Mouse (Mus musculus) embryonic facial prominence, embryonic 13.5 days (tissue): ENCODE results near the gene Ascl2. TPM values are rescaled to one million over a fixed set of nuclear protein-coding genes. Genes with fewer than 3 reads are reported as not detected.

Source experiments
- ATAC-seq: fragments of 200-750 bp; cut with Nextera tagmentation; 2 replicates; pipeline ENCODE4 v1.8.0; 2017; ENCODE audit warnings: low read depth; ENCODE audit not compliant: insufficient number of reproducible peaks, insufficient read depth, low FRiP score, low TSS enrichment
- H3K27ac ChIP-seq: fragments of 300-500 bp; sonication (generic); 2 replicates; pipeline ENCODE4 v1.5.1; 2015; ENCODE audit warnings: moderate library complexity, mild to moderate bottlenecking, inconsistent platforms
- H3K27me3 ChIP-seq: fragments of 300-500 bp; sonication (generic); 2 replicates; pipeline ENCODE4 v1.6.1; 2015; ENCODE audit warnings: mild to moderate bottlenecking, inconsistent platforms
- H3K36me3 ChIP-seq: fragments of 300-500 bp; sonication (generic); 2 replicates; pipeline ENCODE4 v1.6.1; 2015; ENCODE audit warnings: mild to moderate bottlenecking, inconsistent platforms
- H3K4me1 ChIP-seq: fragments of 300-500 bp; sonication (generic); 2 replicates; pipeline ENCODE4 v1.6.1; 2015; ENCODE audit warnings: inconsistent platforms
- H3K4me2 ChIP-seq: fragments of 300-500 bp; sonication (generic); 2 replicates; pipeline ENCODE4 v1.6.1; 2015; ENCODE audit warnings: moderate library complexity, mild to moderate bottlenecking, inconsistent platforms
- H3K4me3 ChIP-seq: fragments of 300-500 bp; sonication (generic); 2 replicates; pipeline ENCODE4 v1.5.1; 2015; ENCODE audit warnings: mild to moderate bottlenecking, inconsistent platforms
- H3K9ac ChIP-seq: fragments of 300-500 bp; sonication (generic); 2 replicates; pipeline ENCODE4 v1.6.1; 2015; ENCODE audit warnings: mild to moderate bottlenecking, inconsistent platforms
- H3K9me3 ChIP-seq: fragments of 300-500 bp; sonication (generic); 2 replicates; pipeline ENCODE4 v1.6.1; 2016; ENCODE audit warnings: inconsistent platforms
- WGBS: fragments of 180-500 bp; shearing (Covaris S2); methylation state at CpG from one replicate; pipeline ENCODE4 v1.1.7; 2015; ENCODE audit warnings: mixed read lengths; 5-methylcytosine and 5-hydroxymethylcytosine counted together
- polyA plus RNA-seq: library from polyadenylated mRNA; unstranded; fragments of >200 nt; fragmentation: Nextera tagmentation; extraction: Ambion mirVana; gene quantifications from 2 replicates; pipeline ENCODE4 v1.2.1, GENCODE M21; 2015

The Ascl2 gene
- polyA plus RNA-seq, 1 experiment from 2014 or later: 1.3 TPM

DNA sequence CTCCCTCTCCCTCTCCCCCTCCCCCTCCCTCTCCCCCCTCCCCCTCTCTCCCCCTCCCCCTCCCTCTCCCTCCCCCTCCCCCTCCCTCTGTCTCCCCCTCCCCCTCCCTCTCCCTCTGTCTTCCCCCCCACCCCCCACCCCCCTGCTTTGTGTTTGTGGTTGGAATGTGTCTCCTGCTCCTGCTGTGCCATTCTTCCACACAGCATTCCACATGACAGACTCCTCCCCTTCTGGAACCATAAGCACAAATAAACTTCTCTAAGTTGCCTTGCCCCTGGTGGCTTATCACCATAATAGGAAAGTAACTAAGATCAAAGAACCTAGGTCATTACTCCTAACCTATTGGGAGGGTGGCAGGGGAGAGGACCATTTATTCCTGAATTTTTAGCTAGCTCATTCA, 31.4 kb downstream of the Ascl2 start:
- no peaks in the 10 kb centered on the region for H3K9me3 ChIP-seq
- H3K9ac ChIP-seq: no peak overlapping the region
- H3K4me3 ChIP-seq: no peak overlapping the region
- no peak for ATAC-seq
- H3K36me3 ChIP-seq: no peaks in the 10 kb centered on the region
- no peaks in the 10 kb centered on the region for H3K4me1 ChIP-seq
- no peaks in the 10 kb centered on the region for H3K27me3 ChIP-seq
- H3K4me2 ChIP-seq: no peak overlapping the region
- H3K27ac ChIP-seq: no peak overlapping the region

GRCm38 (mm10) chr7:142935708-142936107, 33.4 kb downstream of the Ascl2 start:
- no peaks in the 10 kb centered on the region for H3K36me3 ChIP-seq
- H3K4me3 ChIP-seq: no peak overlapping the region
- H3K4me1 ChIP-seq: no peaks in the 10 kb centered on the region
- no peaks in the 10 kb centered on the region for H3K27me3 ChIP-seq
- no peak overlapping the region for H3K27ac ChIP-seq
- no peaks in the 10 kb centered on the region for H3K9me3 ChIP-seq
- H3K4me2 ChIP-seq: no peak overlapping the region
- no peak for ATAC-seq
- 78% methylated on average over 14 of the region's 14 CpGs for WGBS
- H3K9ac ChIP-seq: no peak overlapping the region

DNA sequence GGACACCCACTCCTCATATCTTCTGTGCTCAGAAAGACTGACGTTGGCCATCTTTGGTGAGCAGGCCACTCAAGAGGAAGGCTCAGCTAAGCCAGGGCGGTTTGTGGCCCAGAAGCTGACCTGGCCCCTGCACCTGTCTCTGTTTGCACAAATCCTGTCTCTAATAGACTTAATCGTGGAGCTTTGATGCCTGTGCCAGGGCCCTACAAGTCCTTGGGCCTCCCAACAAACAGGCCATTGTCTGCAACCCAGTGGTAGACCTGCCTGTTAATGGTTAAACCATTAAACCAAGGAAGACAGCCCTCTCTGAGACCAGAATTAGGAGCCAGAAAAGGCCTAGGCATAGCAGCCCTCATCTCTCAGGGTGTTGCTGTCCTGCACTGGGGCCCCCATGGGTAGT, 36.6 kb downstream of the Ascl2 start:
- Histone ChIP-seq H3K4me1 (no peaks in the 10 kb centered on the region), H3K27me3 (no peaks in the 10 kb centered on the region), H3K9me3 (no peaks in the 10 kb centered on the region), H3K27ac (no peak overlapping the region), H3K9ac (no peak overlapping the region), H3K36me3 (no peaks in the 10 kb centered on the region), H3K4me3 (no peak overlapping the region), H3K4me2 (no peak overlapping the region)
- ATAC-seq: no peak
- 61% methylated on average over 3 of the region's 3 CpGs for WGBS

GRCm38 (mm10) chr7:142931028-142931427, 38.0 kb downstream of the Ascl2 start, which contains the start of gene Th:
TSS of gene Th (minus strand) at chr7:142931128.
- Histone ChIP-seq H3K27ac (no peak within 1 kb of the TSS), H3K4me3 (no peak within 1 kb of the TSS), H3K9ac (no peak within 1 kb of the TSS), H3K9me3 (no peaks in the 10 kb centered on the region), H3K4me1 (no peaks in the 10 kb centered on the region), H3K36me3 (no peaks in the 10 kb centered on the region), H3K27me3 (no peaks in the 10 kb centered on the region), H3K4me2 (no peak within 1 kb of the TSS)
- ATAC-seq: no peak
- 74% methylated on average over 3 of the region's 3 CpGs for WGBS

- no peak overlapping the region for H3K27ac ChIP-seq
- no peak for ATAC-seq
- no peaks in the 10 kb centered on the region for H3K4me1 ChIP-seq
- 74% methylated on average over 2 of the region's 2 CpGs for WGBS
- no peak overlapping the region for H3K4me3 ChIP-seq
- H3K36me3 ChIP-seq: no peaks in the 10 kb centered on the region
- no peak overlapping the region for H3K4me2 ChIP-seq
- H3K27me3 ChIP-seq: no peaks in the 10 kb centered on the region
- no peaks in the 10 kb centered on the region for H3K9me3 ChIP-seq
- no peak overlapping the region for H3K9ac ChIP-seq
These were observed 39.5 kb downstream of the Ascl2 start for GRCm38 (mm10) chr7:142929516-142929915.

- Histone ChIP-seq H3K36me3 (no peaks in the 10 kb centered on the region), H3K9ac (no peak overlapping the region), H3K4me1 (no peaks in the 10 kb centered on the region), H3K4me2 (no peak overlapping the region), H3K4me3 (no peak overlapping the region), H3K9me3 (no peaks in the 10 kb centered on the region), H3K27me3 (no peaks in the 10 kb centered on the region), H3K27ac (no peak overlapping the region)
- WGBS: 84% methylated on average over 8 of the region's 8 CpGs
- ATAC-seq: no peak
These were observed 41.8 kb downstream of the Ascl2 start for GRCm38 (mm10) chr7:142927293-142927692.

DNA sequence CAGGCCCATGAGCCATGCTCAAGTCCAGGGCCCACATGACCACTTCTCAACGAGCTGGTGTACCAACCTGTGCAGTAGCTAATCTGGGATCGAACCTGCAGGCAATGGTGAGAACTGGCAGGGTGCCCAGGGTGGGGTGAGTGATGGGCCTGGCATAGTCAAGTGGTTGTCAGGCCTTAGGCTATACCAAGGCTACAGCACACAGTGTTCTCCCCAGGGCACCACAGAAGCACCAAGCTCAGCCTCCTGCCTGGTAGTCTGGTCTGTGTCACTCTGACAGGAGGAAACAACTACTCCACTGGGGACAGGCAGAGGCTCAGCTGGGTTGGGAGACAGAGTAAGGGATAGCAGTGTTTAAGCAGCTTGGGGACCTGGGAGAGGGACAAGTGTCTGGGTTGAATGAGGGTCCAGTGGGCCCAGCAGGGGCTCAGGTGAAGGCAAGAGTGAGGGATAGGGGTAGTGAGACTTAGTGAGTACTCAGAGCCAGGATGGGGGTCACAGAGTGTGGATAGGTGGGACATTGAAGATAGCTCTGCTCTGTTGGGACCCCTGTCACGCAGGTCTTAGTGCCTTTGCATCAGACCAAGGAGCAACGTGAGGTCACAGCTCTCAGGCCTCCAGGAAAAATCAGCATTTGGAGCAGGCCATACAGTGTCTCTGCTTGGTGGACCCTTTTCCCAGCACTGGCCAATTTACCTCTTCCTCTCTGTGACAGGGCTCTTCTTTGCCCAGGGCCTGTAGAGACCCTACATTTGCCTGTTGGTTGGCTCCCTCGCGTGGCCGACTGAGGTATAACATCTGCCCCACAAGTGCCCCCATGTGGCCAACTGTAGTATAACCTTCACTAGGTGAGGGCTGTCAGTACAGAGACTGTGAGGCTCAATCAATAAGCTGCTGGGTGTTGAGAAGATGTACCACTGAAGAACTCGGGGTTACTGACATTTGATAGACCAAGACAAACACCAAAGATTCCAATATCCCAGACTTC, 50.1 kb downstream of the Ascl2 start:
- H3K9ac ChIP-seq: no peak overlapping the region
- ATAC-seq: peak; percentile 61; the same call in 1 of the 2 replicates

DNA sequence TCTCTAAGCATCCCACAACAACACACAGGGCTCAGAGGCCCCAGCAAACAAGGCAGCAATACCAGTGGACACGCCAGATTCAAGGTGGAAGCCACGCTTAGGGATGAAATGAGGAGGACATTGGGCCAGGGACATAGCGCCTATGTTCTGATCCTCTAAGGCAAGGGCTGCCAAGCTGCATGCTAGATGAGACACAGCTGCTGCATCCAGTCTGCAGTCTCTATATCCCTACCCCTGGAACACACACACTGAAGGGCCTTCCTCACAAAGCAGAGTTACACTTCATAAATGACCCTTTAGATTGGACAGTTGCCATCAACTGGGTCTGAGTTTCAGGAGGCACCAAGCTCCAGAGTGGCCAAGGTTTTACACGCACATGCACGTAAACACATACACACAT, 51.4 kb downstream of the Ascl2 start:
- H3K9me3 ChIP-seq: no peaks in the 10 kb centered on the region
- no peak overlapping the region for H3K4me2 ChIP-seq
- no peak for ATAC-seq
- H3K27ac ChIP-seq: no peak overlapping the region
- H3K4me3 ChIP-seq: no peak overlapping the region
- H3K4me1 ChIP-seq: no peaks in the 10 kb centered on the region
- WGBS: 78% methylated on average over 5 of the region's 5 CpGs
- no peaks in the 10 kb centered on the region for H3K36me3 ChIP-seq
- no peak overlapping the region for H3K9ac ChIP-seq
- no peaks in the 10 kb centered on the region for H3K27me3 ChIP-seq

More for the DNA sequence above, 50.1 kb downstream of the Ascl2 start:
- no peaks in the 10 kb centered on the region for H3K36me3 ChIP-seq
- no peaks in the 10 kb centered on the region for H3K27me3 ChIP-seq
- H3K4me1 ChIP-seq: no peaks in the 10 kb centered on the region
- no peaks in the 10 kb centered on the region for H3K9me3 ChIP-seq
- 29% methylated on average over 8 of the region's 8 CpGs for WGBS
- no peak overlapping the region for H3K4me3 ChIP-seq
- H3K27ac ChIP-seq: no peak overlapping the region
- H3K4me2 ChIP-seq: no peak overlapping the region

Other genes starting within 250 kb of the Ascl2 start
- gene Ins2, start 225.9 kb downstream of the Ascl2 start, polyA plus RNA-seq: not detected in 2 replicates
- 0.32 and 0.78 TPM in 2 replicates for gene Th, start 38.1 kb downstream of the Ascl2 start, polyA plus RNA-seq
- 2.6 and 2.8 TPM in 2 replicates for gene Tspan32, start 35.8 kb upstream of the Ascl2 start, polyA plus RNA-seq
- gene Cd81, start 83.5 kb upstream of the Ascl2 start, polyA plus RNA-seq: 407 and 457 TPM in 2 replicates
- gene Tssc4, start 100.0 kb upstream of the Ascl2 start, polyA plus RNA-seq: 98.8 and 105 TPM in 2 replicates
- gene Trpm5, start 125.4 kb upstream of the Ascl2 start, polyA plus RNA-seq: 7.7 and 9.8 TPM in 2 replicates
- gene Kcnq1, start 137.1 kb upstream of the Ascl2 start, polyA plus RNA-seq: 0.69 and 0.84 TPM in 2 replicates